Mouse (Mus musculus): Measurements from ENCODE around the gene Ttc41.
"Not testable (repeated sequence)": the region's sequence is repeated elsewhere in the genome, so short reads cannot be mapped to it uniquely, and the experiment has no call there.

Ttc41 gene
- long read RNA-seq, experiment 1, result 0 reads
- long read RNA-seq, experiment 2, result 0 reads

DNA sequence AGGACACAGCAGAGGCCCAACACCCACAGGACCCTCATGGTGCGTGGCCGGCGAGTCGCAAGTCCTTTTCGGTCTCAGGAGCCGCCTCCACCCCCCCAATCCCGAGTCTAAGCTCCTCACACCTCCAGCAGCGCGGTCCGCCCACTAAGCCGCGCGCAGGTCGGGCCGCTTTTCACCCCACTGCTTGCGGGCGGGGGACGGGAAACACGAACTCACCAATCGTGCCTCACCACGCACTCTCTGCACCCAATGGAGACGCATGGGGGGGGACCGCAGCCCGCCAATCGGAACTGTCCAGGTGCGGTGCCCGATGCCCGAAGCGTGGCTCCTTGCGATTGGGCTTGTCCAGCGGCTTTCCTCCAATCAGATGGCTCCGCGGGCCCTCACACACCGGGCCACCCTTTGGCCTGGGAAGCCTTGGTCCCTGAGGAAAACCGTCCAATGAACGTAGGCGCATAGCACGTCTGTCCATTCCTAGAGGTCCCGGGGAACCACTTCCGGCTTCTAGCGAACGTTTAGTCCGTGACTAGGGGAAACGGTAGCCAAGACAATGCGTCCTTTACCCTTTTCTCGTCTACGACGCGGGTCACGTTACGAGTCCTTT is at the start of gene Ttc41, which contains the start of gene Hsp90b1:
Ttc41 (plus strand) TSS at position 494 of the 604 bp plus-strand sequence.
Hsp90b1 (minus strand) TSS at position 192 of the 604 bp plus-strand sequence.
- intact Hi-C loops (cut with DNase I), result no loop called here

GRCm38 (mm10) chr10:86670550-86670949 is 35.1 kb upstream of the Ttc41 start:
- intact Hi-C loops (cut with DNase I), result not testable (repeated sequence)

DNA sequence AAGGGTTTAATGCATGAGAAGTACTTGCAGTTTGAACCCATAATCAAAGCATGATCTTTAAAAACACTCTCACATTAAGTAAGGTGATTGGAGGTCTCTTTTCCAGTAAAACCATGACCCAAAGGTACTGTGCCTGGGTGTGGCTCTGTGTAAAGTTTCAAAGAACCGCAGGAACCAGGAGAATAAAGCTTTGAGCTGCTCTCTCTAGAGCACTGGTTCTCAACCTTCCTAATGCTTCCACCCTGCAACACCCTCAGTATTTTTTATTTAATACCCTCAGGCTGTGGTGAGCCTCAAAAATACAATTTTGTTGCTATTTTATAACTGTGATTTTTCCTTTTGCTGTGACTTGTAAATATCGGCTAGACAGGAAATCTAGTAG is 20.8 kb upstream of the Ttc41 start:
- intact Hi-C loops (cut with DNase I), result not testable (repeated sequence)

GRCm38 (mm10) chr10:86685179-86686016 is 20.2 kb upstream of the Ttc41 start:
- intact Hi-C loops (cut with DNase I), result not testable (repeated sequence)

- intact Hi-C loops (cut with DNase I), result not testable (repeated sequence)
These were observed 19.6 kb upstream of the Ttc41 start for GRCm38 (mm10) chr10:86686017-86686360.

DNA sequence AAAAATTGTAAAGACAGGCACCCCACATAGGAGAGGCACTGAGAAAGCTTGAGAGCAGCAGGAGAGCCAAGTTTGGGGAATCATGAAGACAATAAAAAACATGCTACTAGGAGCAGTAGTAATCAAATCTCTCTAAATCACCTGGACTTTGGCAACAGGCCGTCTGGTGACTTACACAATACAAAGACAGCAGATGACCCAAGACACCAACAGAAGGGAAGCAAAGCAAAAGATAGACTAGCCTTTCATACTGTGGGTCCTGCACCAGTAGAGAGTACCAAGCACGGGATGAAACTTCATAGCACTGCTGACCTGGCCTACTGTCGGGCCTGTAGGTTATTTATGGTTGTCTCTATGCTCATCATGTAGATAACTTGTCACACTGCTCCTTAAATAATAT is 5.4 kb upstream of the Ttc41 start:
- intact Hi-C loops (cut with DNase I), result no loop called here

DNA sequence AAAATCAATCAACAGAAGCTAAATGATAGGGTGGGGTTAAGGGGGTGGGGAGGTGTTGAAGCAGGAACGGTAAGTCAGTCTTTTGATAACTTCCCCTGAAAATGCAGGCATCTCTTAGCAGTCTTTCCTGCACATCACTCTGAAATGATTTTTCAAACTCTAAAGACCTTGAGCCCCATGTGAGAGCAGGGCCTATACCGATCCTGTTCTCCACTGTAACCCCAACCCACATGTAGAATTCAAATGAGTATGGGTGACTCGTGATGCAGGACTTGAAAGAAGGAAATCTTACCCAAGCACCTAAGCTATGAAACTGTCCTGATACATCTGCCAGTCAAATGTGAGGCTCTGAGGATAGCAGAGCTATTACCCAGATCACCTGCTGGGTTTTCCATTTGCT is 4.6 kb upstream of the Ttc41 start:
- intact Hi-C loops (cut with DNase I), result no loop called here

- intact Hi-C loops (cut with DNase I), result no loop called here
These were observed 3.2 kb upstream of the Ttc41 start for GRCm38 (mm10) chr10:86702312-86702920.

DNA sequence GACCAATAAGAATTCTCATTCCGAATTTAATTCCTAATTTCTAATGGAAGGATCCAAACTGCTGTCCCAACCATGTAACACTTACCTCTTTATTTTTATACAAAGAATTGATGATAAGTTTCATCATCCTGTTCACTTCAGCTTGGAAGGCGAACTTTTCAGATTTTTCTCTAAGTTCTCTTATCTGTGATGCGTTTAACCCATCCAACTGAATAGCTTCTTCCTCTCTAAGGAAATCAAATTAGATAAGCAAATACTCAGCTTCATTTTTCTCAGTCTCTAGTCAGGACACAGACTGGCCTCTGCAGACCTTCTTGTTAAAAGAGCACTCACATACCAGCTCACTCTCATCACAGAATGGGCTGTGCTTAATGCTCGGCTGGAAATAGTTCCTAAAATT is 2.2 kb upstream of the Ttc41 start:
- intact Hi-C loops (cut with DNase I), result no loop called here

DNA sequence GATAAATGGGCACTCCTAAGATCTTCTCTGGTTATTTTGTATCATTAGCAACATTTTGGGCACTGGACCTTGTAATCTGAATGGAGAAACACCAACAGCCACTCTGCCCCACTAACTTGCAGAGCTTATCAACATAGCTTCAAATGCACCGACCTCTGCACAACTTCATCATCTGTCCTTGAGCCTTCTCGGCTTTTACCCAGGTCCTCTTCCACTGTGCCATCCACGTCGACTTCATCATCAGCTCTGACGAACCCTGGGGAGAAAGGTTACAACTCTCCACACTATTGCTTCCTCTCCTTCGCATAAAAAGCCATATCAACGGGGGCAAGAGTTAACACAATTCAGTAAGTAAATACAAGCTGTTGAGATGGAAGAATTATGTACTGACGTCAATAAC is 1.5 kb upstream of the Ttc41 start:
- intact Hi-C loops (cut with DNase I), result no loop called here

GRCm38 (mm10) chr10:86704589-86705191 is 921 bp upstream of the Ttc41 start:
- intact Hi-C loops (cut with DNase I), result no loop called here

DNA sequence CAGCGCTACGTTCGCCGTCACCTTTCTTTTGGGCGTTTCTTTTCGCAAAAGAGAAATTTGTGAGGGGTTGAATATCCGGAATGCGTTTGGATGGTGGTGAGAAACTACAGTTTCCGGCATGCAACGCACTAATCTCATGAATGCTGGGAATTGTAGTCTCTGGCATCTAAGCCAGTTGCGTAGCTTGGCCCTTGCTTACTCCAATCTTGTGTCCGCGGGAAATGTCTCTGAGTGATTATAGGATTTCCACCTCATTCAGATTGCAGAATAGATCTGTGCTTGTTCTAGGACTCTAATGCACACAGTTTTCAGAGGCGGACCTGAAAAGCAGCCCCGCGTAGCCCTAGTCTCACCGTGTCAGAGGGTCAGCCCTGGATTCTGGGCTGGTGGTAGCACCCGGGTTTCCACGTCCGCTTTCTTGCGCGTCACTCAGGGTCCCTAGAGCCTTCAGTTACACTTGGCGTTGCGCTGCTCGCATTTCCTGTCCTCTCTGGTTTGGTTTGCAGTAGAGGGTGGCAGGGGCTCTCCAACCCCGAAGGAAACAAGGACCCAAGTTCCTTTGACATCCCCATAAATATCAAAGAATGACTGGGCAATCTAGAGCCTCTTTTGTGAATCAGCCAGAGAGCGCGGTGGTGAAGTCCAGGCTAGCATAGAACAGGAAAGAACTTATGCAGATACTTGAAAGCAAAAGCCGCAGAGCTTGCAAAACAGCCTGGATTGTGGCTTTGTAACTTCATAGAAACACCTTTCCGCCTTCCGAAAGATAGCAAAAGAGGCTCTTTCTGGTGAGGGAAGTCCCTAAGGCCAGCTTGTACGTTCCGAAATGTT is 526 bp downstream of the Ttc41 start:
- intact Hi-C loops (cut with DNase I), result loop anchor here (2.0 kb wide), 1 partner anchor 25 kb away; no protein-coding TSS in a partner anchor

DNA sequence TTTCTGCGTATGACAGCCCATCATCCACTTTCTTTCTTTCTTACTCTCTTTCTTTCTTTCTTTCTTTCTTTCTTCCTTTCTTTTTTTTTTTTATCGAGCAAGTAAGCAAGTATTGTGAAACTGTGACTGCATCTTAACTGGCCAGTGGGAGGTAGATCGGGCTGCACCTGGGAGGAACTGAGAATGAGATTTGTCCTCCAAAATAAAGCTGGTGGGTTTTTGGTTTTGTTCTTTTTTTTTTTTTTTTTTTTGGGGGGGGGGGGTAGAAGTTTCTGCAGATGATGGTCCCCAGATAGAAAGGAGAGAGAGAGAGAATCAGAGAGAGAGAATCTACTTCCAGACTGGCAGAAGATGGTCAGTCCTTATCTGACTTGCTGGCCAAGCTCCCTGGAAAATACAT is 1.5 kb downstream of the Ttc41 start:
- intact Hi-C loops (cut with DNase I), result loop anchor here (2.0 kb wide), 1 partner anchor 24 kb away; no protein-coding TSS in a partner anchor

DNA sequence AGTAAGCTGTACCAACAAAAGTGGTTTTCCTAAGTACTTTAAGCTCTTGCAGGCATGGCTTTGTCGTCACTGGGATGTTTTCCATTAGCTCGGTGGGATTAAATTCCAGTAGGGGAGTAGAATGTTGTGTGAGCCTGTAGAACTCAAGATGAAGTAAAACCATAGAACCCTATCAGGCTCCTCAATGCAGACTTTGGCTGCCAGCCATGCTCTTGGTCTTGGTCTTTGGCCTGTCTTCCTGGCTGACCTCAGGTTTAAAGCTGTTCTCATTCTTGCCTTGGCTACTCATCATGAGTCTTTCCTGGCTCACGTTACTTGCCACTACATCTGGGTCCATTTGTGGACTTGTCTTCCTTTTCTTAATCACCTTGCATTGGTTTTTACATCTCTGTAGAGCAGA is 6.5 kb downstream of the Ttc41 start:
- intact Hi-C loops (cut with DNase I), result no loop called here

- intact Hi-C loops (cut with DNase I), result no loop called here
These were observed 22.0 kb downstream of the Ttc41 start for GRCm38 (mm10) chr10:86727548-86727980.

GRCm38 (mm10) chr10:86728176-86728575 is 22.6 kb downstream of the Ttc41 start:
- intact Hi-C loops (cut with DNase I), result no loop called here

- intact Hi-C loops (cut with DNase I), result loop anchor here (2.0 to 5.0 kb wide), 3 partner anchors 24 to 259 kb away; no protein-coding TSS in a partner anchor
These were observed 25.4 kb downstream of the Ttc41 start for GRCm38 (mm10) chr10:86730823-86731499.

GRCm38 (mm10) chr10:86731500-86731863 is 25.9 kb downstream of the Ttc41 start:
- intact Hi-C loops (cut with DNase I), result loop anchor here (2.0 to 5.0 kb wide), 3 partner anchors 25 to 259 kb away; no protein-coding TSS in a partner anchor

GRCm38 (mm10) chr10:86735036-86735435 is 29.4 kb downstream of the Ttc41 start:
- intact Hi-C loops (cut with DNase I), result no loop called here

- intact Hi-C loops (cut with DNase I), result no loop called here
These were observed 37.3 kb downstream of the Ttc41 start for GRCm38 (mm10) chr10:86742918-86743317.
